Mouse (Mus musculus) ZHBTc4 (cell line): ENCODE data around the gene Rnps1.
"Not testable (repeated sequence)": the region's sequence is repeated elsewhere in the genome, so short reads cannot be mapped to it uniquely, and the experiment has no call there.

Experiments
- DNase-seq: peaks from one replicate; pipeline ENCODE4 v3.0.0-alpha.2; 2011; ENCODE audit warnings: low read depth, low spot score

Rnps1 gene

DNA sequence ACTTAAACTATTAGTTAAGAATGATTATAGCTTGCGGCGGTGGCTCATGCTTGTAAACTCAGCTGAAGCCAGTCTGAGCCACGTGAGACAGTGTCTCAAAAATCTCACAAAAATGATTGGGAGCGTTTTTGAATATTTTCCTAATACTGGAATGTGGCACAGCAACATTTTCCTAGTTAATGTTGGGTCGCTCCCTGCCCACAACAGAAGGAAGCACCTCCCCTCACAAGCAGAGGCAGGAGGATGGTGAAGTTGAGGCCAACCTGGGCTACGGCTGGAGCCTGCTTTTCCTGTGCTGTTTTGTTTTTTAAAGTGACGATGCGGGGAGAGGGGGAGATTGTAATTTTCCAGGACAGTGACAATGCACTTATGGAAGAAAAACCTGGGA lies 12.8 kb downstream of the Rnps1 start:
- DNase-seq = peak; percentile 44

GRCm38 (mm10) chr17:24429201-24429983 lies 15.0 kb downstream of the Rnps1 start:
- no peak for DNase-seq

GRCm38 (mm10) chr17:24437016-24437415 lies 22.7 kb downstream of the Rnps1 start:
- DNase-seq = peak; percentile 50

DNA sequence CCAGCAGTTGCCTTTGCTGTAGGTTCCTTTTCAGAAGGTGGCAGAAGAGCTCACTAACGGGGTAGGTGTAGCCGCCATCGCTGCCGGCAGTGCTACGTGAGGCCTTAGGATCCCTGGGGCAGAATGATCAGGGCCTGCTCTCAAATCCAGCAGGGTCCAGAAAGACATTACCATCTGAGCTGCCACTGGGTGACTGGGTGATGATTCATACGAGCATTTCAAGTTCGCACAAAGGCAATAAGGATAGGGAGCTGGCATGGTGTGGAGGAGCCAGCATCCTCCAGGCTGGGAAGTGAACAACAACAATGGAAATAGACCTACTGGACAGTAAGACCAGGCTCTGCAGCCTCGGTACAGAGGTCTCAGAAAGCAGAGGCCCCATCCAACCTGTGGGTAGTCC lies 26.0 kb downstream of the Rnps1 start:
- no peak for DNase-seq

DNA sequence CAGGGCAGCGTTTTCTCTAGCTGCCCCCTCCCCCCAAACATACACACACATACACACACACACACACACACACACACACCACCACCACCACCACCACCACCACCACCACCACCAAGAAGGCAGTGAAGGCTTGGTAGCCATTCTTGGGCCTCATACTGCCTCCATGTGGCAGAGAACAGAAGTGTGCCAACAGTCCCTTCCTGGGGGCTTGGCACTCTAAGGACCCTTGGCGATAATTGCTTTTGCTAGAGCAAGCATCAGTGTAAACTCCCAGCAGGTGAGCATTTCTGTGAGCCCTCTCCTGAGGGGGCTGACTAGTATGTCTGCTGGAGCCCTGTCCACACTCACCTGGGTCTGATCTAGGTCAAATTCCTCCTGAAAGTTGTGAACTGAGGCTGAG lies 26.8 kb downstream of the Rnps1 start:
- DNase-seq = peak; percentile 63

GRCm38 (mm10) chr17:24442107-24442506 lies 27.7 kb downstream of the Rnps1 start:
- DNase-seq = no peak

GRCm38 (mm10) chr17:24442632-24443155 lies 28.3 kb downstream of the Rnps1 start, which contains the start of gene Dnase1l2:
Gene Dnase1l2 (minus strand): TSS chr17:24443105.
- DNase-seq = no peak

- DNase-seq = no peak
Measured at GRCm38 (mm10) chr17:24443409-24443808, 29.0 kb downstream of the Rnps1 start.

DNA sequence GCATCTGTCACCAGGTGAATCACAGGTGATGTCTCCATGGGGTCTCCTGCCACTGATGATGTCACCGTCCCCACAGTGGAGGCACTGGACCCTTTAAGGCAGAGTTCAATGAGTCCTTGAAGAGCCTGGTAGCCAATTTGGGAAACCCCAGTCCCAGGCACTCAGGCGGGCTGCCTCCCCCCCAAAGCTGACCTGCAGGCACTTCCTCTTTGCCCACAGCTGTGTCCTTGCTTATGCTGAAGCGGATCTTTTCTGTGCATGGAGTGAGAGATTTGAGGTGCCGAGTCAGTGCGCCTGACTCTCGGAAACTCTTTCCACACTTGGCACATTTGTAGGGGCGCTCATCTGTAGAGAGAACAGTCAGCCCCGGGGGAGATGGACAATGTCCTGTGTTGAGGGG lies 32.2 kb downstream of the Rnps1 start:
- no peak for DNase-seq

GRCm38 (mm10) chr17:24449507-24449906 lies 35.1 kb downstream of the Rnps1 start:
- DNase-seq = no peak

GRCm38 (mm10) chr17:24451220-24451619 lies 36.9 kb downstream of the Rnps1 start:
- no peak for DNase-seq

DNA sequence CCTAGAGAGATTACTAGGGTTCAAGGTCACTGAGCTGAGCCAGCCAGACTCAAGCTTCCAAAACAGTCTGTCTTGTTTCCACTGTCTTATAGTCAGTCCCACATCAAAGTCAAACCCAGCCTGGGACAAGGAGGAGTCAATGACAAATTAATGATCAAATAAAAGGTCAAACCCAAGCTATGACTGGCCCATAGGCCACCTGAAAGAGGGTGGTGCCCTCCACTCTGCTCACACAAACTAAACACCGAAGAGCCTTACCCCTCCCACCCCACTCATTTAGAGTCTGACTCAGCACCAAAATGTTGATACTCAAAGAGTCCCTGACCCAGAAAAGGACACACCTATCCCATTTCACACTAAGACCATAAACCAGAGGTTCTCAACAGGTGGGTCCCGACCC lies 39.0 kb downstream of the Rnps1 start:
- DNase-seq = no peak

DNA sequence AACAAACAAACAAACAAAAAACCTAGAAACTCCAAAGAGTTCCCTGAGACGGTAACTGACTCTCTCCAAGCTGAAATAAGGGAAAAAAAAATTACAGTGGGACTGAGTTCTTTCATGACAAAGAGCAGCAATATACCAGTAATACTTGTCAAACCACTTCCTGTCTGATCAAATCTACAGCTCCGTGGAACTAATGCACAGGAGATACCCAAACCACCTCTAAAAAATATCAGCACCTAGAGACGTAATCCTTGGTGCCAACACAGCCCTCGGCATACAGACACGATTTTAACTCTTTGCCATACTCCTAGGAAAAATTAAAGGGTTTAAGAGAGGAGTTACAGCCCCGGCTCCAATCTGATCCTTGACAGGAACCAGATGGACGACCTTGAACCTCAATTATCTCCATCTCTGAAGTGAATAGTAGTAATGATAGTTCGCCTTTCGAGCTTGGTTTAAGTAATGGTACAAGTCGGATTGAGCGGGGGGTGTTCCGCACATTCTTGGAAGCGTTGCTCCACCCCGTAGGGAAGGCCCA lies 39.9 kb downstream of the Rnps1 start:
- DNase-seq = no peak

DNA sequence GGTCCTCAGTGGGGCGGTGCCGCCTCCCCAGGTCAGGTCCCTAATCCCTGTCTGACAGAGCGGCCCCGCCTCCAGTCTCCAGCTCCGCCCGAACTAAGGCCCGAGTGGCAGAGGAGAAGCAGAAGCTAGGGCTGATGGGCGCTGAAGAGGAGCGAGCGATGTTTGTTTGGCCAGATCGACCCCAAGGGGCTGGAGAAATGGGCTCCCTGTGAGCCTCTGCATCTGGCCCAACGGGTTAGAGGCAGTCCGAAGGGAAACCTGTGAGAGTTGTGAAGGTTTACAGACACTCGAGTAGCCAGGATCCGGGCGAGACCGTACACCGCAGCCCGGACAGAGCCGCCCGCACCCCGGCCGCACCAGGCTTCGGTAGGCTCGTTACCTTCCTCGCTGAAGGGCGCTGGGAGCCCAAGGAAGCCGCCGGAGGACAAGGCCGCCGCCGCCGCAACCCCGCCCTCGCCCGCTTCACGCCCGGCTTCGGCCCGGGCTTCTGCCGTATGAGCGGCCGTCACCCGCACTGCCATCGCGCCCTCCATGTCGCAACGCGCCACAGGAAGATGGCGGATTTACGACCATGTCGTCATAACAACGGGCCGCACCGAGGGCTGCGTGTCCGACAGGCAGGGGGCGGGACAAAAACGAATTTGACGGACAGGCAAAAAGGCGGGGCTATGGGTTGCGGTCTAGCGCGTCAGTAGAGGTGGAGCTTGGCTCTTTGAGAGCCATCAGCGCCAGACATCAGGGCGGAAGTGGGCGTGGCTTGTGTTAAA lies 40.6 kb downstream of the Rnps1 start:
- DNase-seq = peak; percentile 100

- not testable (repeated sequence) for DNase-seq
Measured at GRCm38 (mm10) chr17:24455523-24456206, 41.3 kb downstream of the Rnps1 start.

DNA sequence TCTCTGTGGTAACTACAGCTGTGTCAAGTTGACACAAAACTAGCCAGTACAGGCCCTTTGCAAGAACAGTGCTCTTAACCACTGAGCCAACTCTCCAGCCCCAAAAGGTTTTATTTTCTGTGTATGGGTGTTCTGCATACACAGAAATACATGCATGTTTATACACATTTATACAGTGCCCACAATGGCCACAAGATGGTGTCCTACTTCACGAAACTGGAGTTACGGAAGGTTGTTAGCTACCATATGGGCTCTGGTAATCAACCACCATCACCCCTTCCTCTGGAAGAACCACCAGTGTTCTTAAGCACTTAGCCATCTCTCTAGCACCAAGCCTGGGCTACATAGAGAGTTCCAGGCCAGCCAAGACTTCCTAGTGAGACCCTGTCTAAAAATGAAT lies 47.2 kb downstream of the Rnps1 start:
- peak; percentile 80 for DNase-seq

- DNase-seq = no peak
Measured at GRCm38 (mm10) chr17:24462932-24463331, 48.6 kb downstream of the Rnps1 start.

GRCm38 (mm10) chr17:24463374-24464133 lies 49.2 kb downstream of the Rnps1 start:
- DNase-seq = peak; percentile 81

GRCm38 (mm10) chr17:24468636-24469246 lies 54.4 kb downstream of the Rnps1 start:
- peak; percentile 75 for DNase-seq

DNA sequence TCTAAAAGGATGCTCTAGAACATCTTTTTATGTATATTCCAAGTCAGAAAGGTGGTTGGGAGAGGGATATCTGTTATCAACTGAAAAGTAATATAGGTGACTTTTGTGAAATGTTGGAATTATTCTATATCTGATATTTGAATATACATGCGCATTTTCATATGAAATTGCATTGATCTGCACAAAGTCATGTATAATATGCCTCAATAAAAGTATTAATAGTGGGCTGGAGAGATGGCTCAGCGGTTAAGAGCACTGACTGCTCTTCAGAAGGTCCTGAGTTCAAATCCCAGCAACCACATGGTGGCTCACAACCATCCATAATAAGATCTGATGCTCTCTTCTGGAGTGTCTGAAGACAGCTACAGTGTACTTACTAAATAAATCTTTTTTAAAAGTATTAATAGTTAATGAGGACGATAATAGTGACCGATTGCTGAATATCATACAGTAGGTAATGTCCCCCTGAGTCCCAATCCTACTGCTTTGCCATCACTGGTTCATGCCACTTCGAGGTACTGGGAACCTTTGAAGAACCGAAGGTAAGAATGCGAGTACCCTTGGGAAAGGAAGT lies 55.1 kb downstream of the Rnps1 start:
- no peak for DNase-seq
